Mouse (Mus musculus) kidney, postnatal 4 days (tissue): ENCODE data around the gene Tns1.
A peak's percentile ranks its signal among the peaks of the same experiment; 100 is the strongest.

Source experiments
- DNase-seq, 2 experiments: peaks; one replicate each; pipeline ENCODE4 v3.0.0; 2021; ENCODE audit warnings: mixed read lengths in 2 of 2

The Tns1 gene

DNA sequence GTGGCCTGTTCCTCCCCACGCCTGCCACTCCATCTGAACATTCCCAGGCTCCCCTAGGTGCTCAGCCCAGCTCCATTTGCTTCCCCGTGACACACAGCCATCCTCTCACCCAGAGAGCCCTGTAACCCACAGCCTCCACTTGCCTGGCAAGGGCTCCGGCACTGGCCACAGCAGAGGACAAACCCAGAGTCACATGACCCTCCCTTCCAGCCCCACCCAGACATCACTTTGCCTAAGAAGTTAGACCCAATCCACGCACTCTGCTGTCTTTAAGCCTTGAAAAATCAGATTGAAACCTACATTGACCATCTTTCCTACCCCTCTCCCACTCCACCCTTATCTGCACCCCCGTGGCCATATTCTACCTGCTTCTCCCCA lies 194.3 kb downstream of the Tns1 start:
- DNase-seq, result no peak

DNA sequence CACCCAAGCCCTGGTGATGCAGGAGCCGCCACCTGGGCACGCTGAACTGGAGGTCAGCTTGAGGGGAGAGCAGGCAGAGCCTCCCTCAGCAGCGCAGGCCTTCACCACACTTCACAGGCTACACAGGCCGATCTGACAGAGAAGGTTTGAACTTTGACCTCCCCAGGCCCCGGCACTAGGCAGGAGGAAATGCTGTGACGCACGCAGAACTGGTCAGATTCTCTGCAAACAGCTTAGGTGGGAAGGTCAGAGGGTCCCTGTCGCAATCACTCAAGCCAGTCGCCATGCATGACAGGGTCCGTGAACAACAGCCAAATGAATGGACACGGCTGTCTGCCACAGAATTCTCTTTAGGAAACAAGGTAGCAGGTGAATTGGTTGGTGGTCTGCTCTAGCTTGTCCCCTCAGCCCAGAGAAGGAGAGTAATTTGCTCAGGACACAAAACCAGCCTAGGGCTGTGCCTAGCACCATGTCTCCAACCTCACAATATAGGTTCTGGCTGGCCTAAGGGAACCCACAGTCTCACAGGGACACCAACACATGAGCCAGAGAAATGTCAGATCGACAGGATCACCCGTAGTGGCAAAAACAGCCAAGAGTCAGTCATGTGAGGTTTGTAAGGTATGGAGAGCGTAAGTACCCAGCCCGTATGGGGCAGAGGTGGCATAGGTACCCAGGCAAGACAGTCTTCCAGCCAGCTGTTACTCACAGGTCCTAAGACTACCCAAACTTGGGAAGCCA lies 194.9 kb downstream of the Tns1 start:
- DNase-seq, result peak; percentile 65 to 81

GRCm38 (mm10) chr1:73928385-73928784 lies 195.9 kb downstream of the Tns1 start:
- DNase-seq, result no peak

DNA sequence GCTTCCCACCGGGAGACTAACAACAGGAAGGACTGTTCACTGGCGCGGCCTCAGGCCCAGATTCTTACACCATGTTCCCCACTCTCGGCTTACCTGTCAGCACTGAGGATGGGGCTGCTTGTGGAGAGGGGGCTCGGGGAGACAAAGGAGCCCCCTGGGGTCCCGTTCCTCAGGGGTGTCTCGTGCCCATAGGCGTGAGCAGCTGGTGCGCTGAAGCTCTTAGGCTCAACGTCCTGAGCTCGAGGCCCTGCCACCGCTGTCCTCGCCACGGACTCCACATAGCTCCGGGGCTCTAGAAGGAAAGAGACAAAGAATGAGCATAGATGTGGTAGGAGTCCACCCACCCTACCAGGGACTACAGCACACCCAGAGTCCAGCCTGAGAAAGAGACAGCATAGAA lies 196.4 kb downstream of the Tns1 start:
- no peak for DNase-seq

DNA sequence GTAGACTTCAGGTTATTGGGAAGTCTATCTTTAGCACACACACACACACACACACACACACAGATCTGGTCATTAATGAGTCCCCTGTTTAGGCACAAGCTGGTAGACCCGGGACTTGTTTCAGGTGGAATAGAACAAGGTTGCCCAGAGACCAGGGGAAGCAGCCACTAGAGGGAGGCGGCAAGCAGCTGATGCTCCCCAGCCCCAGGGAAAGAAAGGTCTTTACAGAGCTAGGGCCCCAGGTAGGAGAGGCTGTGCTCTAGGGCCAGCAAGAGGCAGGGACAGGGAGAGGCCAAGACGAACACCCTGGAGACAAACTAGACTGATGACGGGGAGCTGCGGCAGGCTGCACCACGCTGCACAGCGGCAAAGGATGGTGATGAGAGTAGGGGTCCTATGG lies 198.0 kb downstream of the Tns1 start:
- DNase-seq, result peak; percentile 55 to 64

DNA sequence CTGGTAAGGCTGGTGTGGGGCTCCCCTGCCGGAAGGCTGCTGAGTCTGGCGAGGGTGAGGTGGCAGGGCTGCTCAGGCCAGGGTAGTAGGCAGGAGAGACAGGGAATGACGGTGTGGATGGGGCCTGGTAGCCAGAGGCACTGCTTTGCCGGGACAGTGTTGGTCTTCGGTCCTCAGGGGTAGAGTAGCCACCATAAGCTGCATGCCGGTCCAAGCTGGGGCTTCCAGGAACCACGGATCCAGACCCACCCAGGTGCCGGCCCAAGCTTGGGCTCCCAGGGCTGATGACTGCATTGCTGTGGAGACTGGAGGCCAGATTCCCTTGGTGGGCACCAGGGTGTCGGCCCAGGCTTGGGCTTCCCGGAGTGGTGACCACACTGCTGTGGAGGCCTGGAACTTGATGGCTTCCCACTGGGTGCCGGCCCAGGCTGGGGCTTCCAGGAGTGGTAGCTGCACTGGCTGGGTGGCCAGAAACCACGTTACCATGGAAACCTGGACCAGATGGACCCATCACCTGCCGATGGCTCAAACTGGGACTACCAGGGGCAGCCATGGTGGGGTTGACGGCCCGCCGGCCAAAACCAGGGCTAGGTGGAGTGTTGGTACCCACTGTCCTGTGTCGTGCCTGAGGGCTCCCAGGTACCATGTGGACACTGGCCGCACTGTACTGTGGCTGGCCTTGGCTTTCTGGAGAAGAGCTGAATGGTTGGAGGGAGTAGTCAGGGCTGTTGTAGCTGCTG lies 199.2 kb downstream of the Tns1 start:
- no peak for DNase-seq

- no peak for DNase-seq
Measured at GRCm38 (mm10) chr1:73924210-73924609, 200.0 kb downstream of the Tns1 start.

- DNase-seq, result peak in 1 of 2 experiments; percentile 66
Measured at GRCm38 (mm10) chr1:73923185-73923584, 201.1 kb downstream of the Tns1 start.

DNA sequence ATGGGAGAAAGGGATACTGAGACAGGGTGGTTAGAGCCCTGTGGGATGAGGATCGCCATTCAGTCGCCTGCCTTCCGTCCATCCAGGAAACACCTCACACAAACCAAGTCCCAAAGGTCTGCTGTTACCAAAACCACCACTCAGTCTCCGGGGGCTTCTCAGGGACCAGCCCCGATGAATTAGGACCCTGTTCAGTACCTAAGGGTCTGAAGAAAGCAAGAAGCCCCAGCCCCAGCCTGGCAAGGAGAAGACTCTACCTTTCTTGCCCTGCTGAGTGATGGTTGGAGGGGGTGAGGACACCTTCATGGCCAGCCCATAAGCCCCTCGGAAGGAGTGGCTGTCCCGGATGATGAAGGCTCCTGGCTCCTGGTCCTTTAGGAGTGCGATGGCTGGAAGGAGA lies 203.5 kb downstream of the Tns1 start:
- peak; percentile 0 for DNase-seq

- peak in 1 of 2 experiments; percentile 0 for DNase-seq
Measured at GRCm38 (mm10) chr1:73919909-73920308, 204.3 kb downstream of the Tns1 start.

DNA sequence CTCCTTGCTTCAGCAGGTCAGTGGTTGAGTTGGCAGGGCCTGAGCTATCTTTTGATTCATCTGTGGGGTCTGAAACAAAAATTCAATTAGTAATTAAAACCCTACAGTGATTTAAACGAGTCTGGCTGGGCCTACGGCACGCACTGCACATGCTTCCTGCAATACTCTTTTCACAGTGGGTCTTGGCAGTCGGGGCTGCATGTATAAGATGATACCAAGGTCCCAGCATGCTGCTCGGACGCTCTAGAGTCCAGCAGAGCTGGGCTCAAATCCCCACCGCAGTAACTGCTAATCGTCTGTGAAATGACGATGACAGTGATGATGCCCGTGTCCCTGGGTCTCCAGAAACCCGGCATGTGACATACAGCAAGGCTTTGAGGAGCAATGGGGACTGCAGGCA lies 206.2 kb downstream of the Tns1 start:
- DNase-seq, result peak; percentile 1

- peak; percentile 0 to 1 for DNase-seq
Measured at GRCm38 (mm10) chr1:73916298-73916697, 208.0 kb downstream of the Tns1 start.

- peak; percentile 1 to 3 for DNase-seq
Measured at GRCm38 (mm10) chr1:73915218-73916070, 208.8 kb downstream of the Tns1 start.

- peak; percentile 27 to 41 for DNase-seq
Measured at GRCm38 (mm10) chr1:73914076-73914475, 210.2 kb downstream of the Tns1 start.

- DNase-seq, result peak; percentile 5 to 10
Measured at GRCm38 (mm10) chr1:73913071-73914005, 210.9 kb downstream of the Tns1 start.

- peak; percentile 4 to 6 for DNase-seq
Measured at GRCm38 (mm10) chr1:73912466-73912865, 211.8 kb downstream of the Tns1 start.

GRCm38 (mm10) chr1:73911981-73912380 lies 212.3 kb downstream of the Tns1 start:
- DNase-seq, result peak; percentile 3 to 4

DNA sequence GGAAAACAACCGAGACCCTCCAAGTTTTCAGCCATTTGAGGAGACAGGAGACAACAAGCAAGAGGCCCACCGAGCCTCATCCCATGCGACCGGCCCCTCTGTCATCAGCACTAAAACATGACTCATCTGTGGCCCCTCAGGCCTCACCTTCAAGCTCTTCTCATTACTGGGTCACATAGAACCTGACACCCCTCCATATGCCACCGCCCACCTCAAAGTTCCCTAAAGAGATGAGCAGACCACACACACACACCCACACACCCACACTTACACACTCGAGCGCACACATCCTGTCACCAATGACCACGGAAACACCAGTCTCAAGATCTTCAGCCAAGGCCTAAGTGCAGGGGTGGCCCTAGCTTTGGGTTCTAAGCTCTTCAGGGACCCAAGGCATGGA lies 213.5 kb downstream of the Tns1 start:
- peak; percentile 11 to 20 for DNase-seq

DNA sequence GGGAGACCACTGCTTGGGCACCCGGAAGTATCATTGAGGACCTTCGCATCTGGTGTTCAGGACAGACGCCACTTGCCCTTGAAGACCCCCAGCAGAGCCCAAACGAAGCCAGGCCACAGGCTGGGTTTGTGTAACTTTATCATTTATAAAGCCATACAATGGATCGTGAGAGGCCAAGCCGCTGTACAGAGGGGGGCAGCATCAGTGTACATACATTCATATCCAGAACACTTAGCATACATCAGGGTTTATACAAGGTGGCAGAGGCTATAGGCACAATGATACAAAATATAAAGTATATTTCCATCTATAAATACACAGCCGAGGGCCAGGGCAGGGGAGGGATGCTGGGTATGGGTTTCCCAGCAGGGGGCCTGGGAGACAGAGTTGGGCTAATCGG lies 214.1 kb downstream of the Tns1 start:
- peak; percentile 2 to 7 for DNase-seq

DNA sequence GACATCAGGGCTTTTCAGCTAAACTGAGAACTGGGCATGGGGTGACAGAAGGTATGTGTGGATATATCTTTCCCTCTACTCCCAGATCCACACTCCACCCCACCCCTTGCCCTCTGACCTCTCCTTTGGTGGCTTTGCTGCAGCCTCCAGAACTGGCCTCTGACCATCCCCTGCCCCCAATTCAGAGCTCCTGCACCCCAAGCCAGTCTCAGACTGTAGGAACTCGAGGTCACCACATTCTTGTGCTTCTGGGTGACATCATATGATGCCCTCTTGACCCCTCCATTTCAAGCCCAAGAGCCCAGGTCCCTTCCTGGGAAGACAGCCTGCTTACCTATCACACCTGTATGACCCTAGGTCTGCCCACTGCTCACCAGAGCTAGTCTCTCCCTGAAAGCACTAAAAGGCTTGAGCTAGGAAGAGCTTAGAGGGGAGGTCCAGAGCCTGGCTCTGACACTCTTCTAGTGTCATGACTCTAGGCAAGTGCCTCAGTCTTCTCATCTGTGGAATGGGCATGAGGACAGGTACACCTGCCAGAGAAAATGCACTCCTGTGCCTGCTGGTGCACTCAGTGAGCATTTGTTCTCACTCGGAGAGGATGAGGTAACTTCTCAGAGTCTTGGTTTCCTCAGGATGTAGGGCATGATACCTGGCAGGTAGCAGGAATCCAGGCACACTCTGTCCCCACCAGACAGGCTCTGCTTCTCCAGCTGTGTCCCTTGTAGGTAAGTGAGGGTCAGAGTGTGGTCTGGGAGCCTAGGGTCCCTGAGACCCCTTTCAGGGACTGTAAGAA lies 214.9 kb downstream of the Tns1 start:
- peak; percentile 10 to 11 for DNase-seq
